Mouse (Mus musculus): ENCODE results near the gene Gm28035. TPM values are rescaled to one million over a fixed set of nuclear protein-coding genes. Genes with fewer than 3 reads are reported as not detected.

Gm28035 gene
- polyA plus RNA-seq, 1 experiment, result 0.98 TPM

DNA sequence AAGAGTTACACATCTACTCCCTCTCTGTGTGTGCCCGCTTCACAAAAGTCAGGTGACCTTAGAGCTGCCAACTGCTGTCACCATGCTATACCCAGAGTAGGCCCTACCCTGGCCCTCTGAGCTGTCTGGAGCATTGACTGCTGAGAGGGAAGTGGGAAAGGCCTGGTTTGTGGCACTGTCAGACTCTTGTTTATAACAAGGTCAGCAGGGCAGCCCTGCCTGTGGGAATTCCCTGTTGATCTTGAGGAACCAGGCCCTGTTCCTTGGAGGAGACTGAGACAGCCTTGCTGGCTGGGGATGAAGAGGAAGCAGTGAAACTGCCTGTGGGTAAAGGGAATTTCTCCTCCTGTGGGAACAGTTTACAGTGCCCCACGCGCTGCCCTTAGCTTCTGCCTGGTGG lies 25.6 kb upstream of the Gm28035 start:
- no peak for TF ChIP-seq POLR2A (IDR thresholded peaks at IDR 0.05; ENCODE audit: control insufficient read depth, low read depth, low read length)
- no peak for TF ChIP-seq CTCF (IDR thresholded peaks at IDR 0.05; ENCODE audit: control insufficient read depth, insufficient read depth, insufficient replicate concordance, low read depth, low read length)
- Histone ChIP-seq H3K27me3 (ENCODE audit: control insufficient read depth, insufficient read depth, low read length) (no peaks in the 10 kb centered on the region), H3K4me3 (ENCODE audit: control insufficient read depth, low read depth, low read length) (no peak overlapping the region), H3K27ac (ENCODE audit: control insufficient read depth, insufficient read depth, low read depth, low read length) (no peak overlapping the region), H3K4me1 (ENCODE audit: control insufficient read depth, insufficient read depth, low read length) (no peaks in the 10 kb centered on the region), H3K36me3 (ENCODE audit: control insufficient read depth, insufficient read depth, low read length) (no peaks in the 10 kb centered on the region)

DNA sequence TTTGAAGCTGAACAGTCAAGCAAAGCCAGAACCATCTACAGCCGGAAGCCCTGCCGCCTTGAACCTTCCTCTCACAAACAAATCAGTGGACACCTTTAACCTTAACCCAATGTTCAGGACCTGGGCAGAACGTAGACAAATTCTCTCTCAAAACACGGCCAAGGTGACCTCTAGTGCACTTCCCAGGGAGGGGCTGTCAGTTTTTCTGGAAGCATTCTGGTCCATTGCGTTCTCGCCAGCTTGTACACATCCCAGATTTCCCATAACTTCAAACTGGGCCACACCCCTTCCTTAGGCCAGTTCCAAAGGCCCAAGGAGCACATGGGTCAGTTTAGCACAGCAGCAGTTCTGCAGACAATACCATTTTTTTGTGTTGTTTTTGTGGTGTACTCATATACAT lies 24.9 kb upstream of the Gm28035 start:
- Histone ChIP-seq H3K27ac (ENCODE audit: control insufficient read depth, insufficient read depth, low read depth, low read length) (no peak overlapping the region), H3K36me3 (ENCODE audit: control insufficient read depth, insufficient read depth, low read length) (no peaks in the 10 kb centered on the region), H3K27me3 (ENCODE audit: control insufficient read depth, insufficient read depth, low read length) (no peaks in the 10 kb centered on the region), H3K4me3 (ENCODE audit: control insufficient read depth, low read depth, low read length) (no peak overlapping the region), H3K4me1 (ENCODE audit: control insufficient read depth, insufficient read depth, low read length) (no peaks in the 10 kb centered on the region)
- TF ChIP-seq CTCF (IDR thresholded peaks at IDR 0.05; ENCODE audit: control insufficient read depth, insufficient read depth, insufficient replicate concordance, low read depth, low read length), result no peak
- TF ChIP-seq POLR2A (IDR thresholded peaks at IDR 0.05; ENCODE audit: control insufficient read depth, low read depth, low read length), result no peak

DNA sequence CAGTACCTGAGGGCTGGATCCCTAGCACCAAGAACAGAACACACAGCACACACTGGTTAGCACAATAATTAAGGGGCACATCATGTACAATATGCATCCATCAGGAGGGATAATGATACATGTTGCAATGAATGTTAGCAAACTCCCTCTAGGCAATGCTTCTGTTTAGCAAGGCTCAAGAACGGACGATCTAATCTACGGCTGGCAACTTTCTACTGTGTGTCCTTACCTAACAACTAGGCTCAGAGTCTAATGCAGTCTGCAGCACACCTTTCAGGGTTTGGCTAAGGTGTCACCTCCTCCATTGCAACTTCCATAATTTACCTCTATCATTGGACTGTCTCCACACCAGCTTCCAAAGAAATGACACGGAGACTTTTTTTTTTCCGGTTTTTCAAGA lies 24.1 kb upstream of the Gm28035 start:
- Histone ChIP-seq H3K4me3 (ENCODE audit: control insufficient read depth, low read depth, low read length) (no peak overlapping the region), H3K27ac (ENCODE audit: control insufficient read depth, insufficient read depth, low read depth, low read length) (no peak overlapping the region), H3K4me1 (ENCODE audit: control insufficient read depth, insufficient read depth, low read length) (no peaks in the 10 kb centered on the region), H3K36me3 (ENCODE audit: control insufficient read depth, insufficient read depth, low read length) (no peaks in the 10 kb centered on the region), H3K27me3 (ENCODE audit: control insufficient read depth, insufficient read depth, low read length) (no peaks in the 10 kb centered on the region)
- no peak for TF ChIP-seq POLR2A (IDR thresholded peaks at IDR 0.05; ENCODE audit: control insufficient read depth, low read depth, low read length)
- no peak for TF ChIP-seq CTCF (IDR thresholded peaks at IDR 0.05; ENCODE audit: control insufficient read depth, insufficient read depth, insufficient replicate concordance, low read depth, low read length)

GRCm38 (mm10) chr2:30235593-30235992 lies 4.8 kb upstream of the Gm28035 start:
- Histone ChIP-seq H3K4me3 (ENCODE audit: control insufficient read depth, low read depth, low read length) (no peak overlapping the region), H3K27me3 (ENCODE audit: control insufficient read depth, insufficient read depth, low read length) (no peaks in the 10 kb centered on the region), H3K36me3 (ENCODE audit: control insufficient read depth, insufficient read depth, low read length) (no peaks in the 10 kb centered on the region), H3K27ac (ENCODE audit: control insufficient read depth, insufficient read depth, low read depth, low read length) (no peak overlapping the region), H3K4me1 (ENCODE audit: control insufficient read depth, insufficient read depth, low read length) (peaks cover 9% of the 10 kb centered on the region)
- TF ChIP-seq POLR2A (IDR thresholded peaks at IDR 0.05; ENCODE audit: control insufficient read depth, low read depth, low read length) (no peak), CTCF (IDR thresholded peaks at IDR 0.05; ENCODE audit: control insufficient read depth, insufficient read depth, insufficient replicate concordance, low read depth, low read length) (no peak)

- H3K27me3 ChIP-seq (ENCODE audit: control insufficient read depth, insufficient read depth, low read length), result no peaks in the 10 kb centered on the region
- H3K27ac ChIP-seq (ENCODE audit: control insufficient read depth, insufficient read depth, low read depth, low read length), result peak overlapping the region; percentile 91
- no peaks in the 10 kb centered on the region for H3K36me3 ChIP-seq (ENCODE audit: control insufficient read depth, insufficient read depth, low read length)
- peaks cover 9% of the 10 kb centered on the region for H3K4me1 ChIP-seq (ENCODE audit: control insufficient read depth, insufficient read depth, low read length)
- H3K4me3 ChIP-seq (ENCODE audit: control insufficient read depth, low read depth, low read length), result peak overlapping the region; percentile 85
- TF ChIP-seq CTCF (IDR thresholded peaks at IDR 0.05; ENCODE audit: control insufficient read depth, insufficient read depth, insufficient replicate concordance, low read depth, low read length) (no peak), POLR2A (IDR thresholded peaks at IDR 0.05; ENCODE audit: control insufficient read depth, low read depth, low read length) (no peak)
Measured at GRCm38 (mm10) chr2:30236426-30237198, 3.8 kb upstream of the Gm28035 start.

GRCm38 (mm10) chr2:30237199-30237880 lies 3.0 kb upstream of the Gm28035 start, which contains the start of gene Lrrc8a:
Gene Lrrc8a, plus strand, starts transcription at chr2:30237715.
- Histone ChIP-seq H3K36me3 (ENCODE audit: control insufficient read depth, insufficient read depth, low read length) (no peaks in the 10 kb centered on the region), H3K4me1 (ENCODE audit: control insufficient read depth, insufficient read depth, low read length) (peaks cover 9% of the 10 kb centered on the region), H3K27ac (ENCODE audit: control insufficient read depth, insufficient read depth, low read depth, low read length) (peak within 1 kb of the TSS; percentile 91), H3K4me3 (ENCODE audit: control insufficient read depth, low read depth, low read length) (peak within 1 kb of the TSS; percentile 85), H3K27me3 (ENCODE audit: control insufficient read depth, insufficient read depth, low read length) (no peaks in the 10 kb centered on the region)
- TF ChIP-seq POLR2A (IDR thresholded peaks at IDR 0.05; ENCODE audit: control insufficient read depth, low read depth, low read length), result peak; percentile 81
- TF ChIP-seq CTCF (IDR thresholded peaks at IDR 0.05; ENCODE audit: control insufficient read depth, insufficient read depth, insufficient replicate concordance, low read depth, low read length), result no peak

DNA sequence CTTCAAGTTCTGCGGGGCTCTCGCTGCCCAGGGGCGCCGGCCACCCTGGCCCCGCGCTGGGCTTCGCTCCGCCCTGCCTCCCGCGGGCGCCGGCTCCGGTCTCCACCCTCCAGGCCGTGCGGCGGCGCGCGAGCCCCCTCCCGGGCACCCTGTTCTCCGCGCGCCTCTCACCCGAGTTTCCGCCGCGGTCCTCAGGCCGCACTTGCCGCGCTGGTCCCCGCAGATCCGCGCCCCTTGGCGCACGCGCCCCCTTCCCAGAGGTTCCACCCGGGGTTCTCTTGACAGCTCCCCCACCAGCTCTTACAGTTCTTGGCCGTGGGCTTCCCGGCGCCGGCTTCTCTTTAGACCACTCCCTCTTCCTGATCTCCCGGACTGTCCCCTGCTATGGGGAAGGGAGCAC lies 2.5 kb upstream of the Gm28035 start:
- TF ChIP-seq CTCF (IDR thresholded peaks at IDR 0.05; ENCODE audit: control insufficient read depth, insufficient read depth, insufficient replicate concordance, low read depth, low read length) (no peak), POLR2A (IDR thresholded peaks at IDR 0.05; ENCODE audit: control insufficient read depth, low read depth, low read length) (peak; percentile 8; the same call in 1 of the 2 replicates)
- H3K36me3 ChIP-seq (ENCODE audit: control insufficient read depth, insufficient read depth, low read length), result no peaks in the 10 kb centered on the region
- no peaks in the 10 kb centered on the region for H3K27me3 ChIP-seq (ENCODE audit: control insufficient read depth, insufficient read depth, low read length)
- H3K4me3 ChIP-seq (ENCODE audit: control insufficient read depth, low read depth, low read length), result peak overlapping the region; percentile 85
- peak overlapping the region; percentile 79 for H3K27ac ChIP-seq (ENCODE audit: control insufficient read depth, insufficient read depth, low read depth, low read length)
- peaks cover 9% of the 10 kb centered on the region for H3K4me1 ChIP-seq (ENCODE audit: control insufficient read depth, insufficient read depth, low read length)
